Mouse (Mus musculus) granulocyte monocyte progenitor cell, adult 5-6 weeks (primary cell): ENCODE measurements around the gene Exosc6. TPM values are rescaled to one million over a fixed set of nuclear protein-coding genes. Genes with fewer than 3 reads are reported as not detected.
"Not testable (repeated sequence)": the region's sequence is repeated elsewhere in the genome, so short reads cannot be mapped to it uniquely, and the experiment has no call there.

Experiments used
- ATAC-seq: replicated peaks from 2 replicates; pipeline ENCODE4 v1.8.0; 2016; ENCODE audit warnings: mild to moderate bottlenecking, moderate TSS enrichment, inconsistent platforms; ENCODE audit not compliant: poor library complexity, severe bottlenecking
- total RNA-seq, 2 experiments: library from RNA; stranded (forward) in 1 of 2; stranded (reverse) in 1 of 2; fragments of 200-712, 200-1000 nt in 1 of 2; fragments of >200 nt in 1 of 2; fragmentation: Nextera tagmentation in 1 of 2; gene quantifications; 2 replicates each; pipeline ENCODE4 v1.2.3; 2014 to 2017

The Exosc6 gene
- 11.5 and 12.5 TPM in 2 replicates for total RNA-seq (2014; fragmentation: Nextera tagmentation)
- 31.8 and 32.7 TPM in 2 replicates for total RNA-seq (2017)

- peak; percentile 94 for ATAC-seq
Observed at GRCm38 (mm10) chr8:111056158-111056663, at the start of gene Exosc6. TSS of gene Exosc6 (plus strand) at chr8:111056339.

GRCm38 (mm10) chr8:111010230-111010991 is 45.7 kb upstream of the Exosc6 start:
- not testable (repeated sequence) for ATAC-seq

DNA sequence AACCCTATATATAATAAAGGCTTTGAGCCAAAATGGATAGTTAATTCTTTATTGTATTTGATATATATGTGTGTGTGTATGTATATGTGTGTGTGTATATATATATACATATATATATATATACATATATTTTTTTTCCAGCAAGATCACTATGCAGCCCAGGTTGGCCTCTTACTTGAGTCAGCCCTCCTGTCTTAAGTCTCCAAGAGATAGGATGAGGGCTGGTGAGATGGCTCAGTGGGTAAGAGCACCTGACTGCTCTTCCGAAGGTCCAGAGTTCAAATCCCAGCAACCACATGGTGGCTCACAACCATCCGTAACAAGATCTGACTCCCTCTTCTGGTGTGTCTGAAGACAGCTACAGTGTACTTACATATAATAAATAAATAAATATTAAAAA is 29.5 kb upstream of the Exosc6 start:
- not testable (repeated sequence) for ATAC-seq

DNA sequence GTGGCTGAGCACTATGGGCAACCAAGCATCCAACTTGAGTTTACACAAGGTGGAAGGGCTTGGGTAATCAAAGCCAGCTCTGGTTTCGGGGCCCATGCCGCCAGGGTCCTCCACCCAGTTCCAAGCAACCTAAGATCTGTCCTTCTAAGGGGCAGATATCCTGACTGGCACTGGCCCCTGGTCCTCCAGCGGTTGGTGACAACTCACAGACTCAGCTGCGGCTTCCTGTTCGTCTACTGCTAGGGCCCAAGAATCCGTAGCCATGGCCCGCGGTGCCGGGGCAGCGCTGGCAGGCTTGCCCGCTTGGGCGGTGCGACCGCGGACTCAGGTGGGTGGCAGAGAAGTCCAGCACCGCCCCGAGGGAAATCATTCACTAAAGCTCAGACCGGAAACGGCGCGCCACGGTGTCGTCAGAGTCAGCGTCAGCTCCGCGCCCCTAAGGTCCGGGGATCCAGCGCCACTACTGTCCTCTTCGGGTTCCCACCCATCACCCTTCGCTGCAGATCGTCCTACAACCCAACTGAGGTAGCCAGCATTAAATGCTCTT is 28.7 kb upstream of the Exosc6 start:
- ATAC-seq: peak; percentile 96

- ATAC-seq: peak; percentile 10; the same call in 1 of the 2 replicates
Observed at GRCm38 (mm10) chr8:111029589-111029988, 26.6 kb upstream of the Exosc6 start.

DNA sequence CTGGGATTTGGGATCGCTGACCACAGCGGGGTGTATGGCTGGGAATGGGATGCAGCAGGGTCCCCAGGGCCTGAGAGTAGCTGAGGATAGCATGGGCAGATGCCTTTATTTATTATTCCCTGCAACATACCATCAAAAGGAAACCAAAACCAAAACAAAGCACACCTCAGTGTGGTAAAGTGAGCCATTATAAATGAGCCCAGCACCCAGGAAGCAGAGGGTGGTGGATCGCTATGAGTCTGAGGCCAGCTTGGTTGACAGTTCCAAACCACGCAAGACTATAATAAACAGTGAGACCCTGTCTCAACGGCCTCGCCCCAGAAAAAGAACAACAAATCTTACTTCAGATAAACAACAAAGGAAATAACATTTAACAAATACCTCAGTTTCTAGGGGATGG is 26.1 kb upstream of the Exosc6 start:
- no peak for ATAC-seq

- no peak for ATAC-seq
Observed at GRCm38 (mm10) chr8:111031572-111031971, 24.6 kb upstream of the Exosc6 start, which contains the start of gene Ddx19b. TSS of gene Ddx19b (minus strand) at chr8:111031751.

- no peak for ATAC-seq
Observed at GRCm38 (mm10) chr8:111032916-111033315, 23.2 kb upstream of the Exosc6 start, which contains the start of gene Aars. TSS of gene Aars (plus strand) at chr8:111033144.

DNA sequence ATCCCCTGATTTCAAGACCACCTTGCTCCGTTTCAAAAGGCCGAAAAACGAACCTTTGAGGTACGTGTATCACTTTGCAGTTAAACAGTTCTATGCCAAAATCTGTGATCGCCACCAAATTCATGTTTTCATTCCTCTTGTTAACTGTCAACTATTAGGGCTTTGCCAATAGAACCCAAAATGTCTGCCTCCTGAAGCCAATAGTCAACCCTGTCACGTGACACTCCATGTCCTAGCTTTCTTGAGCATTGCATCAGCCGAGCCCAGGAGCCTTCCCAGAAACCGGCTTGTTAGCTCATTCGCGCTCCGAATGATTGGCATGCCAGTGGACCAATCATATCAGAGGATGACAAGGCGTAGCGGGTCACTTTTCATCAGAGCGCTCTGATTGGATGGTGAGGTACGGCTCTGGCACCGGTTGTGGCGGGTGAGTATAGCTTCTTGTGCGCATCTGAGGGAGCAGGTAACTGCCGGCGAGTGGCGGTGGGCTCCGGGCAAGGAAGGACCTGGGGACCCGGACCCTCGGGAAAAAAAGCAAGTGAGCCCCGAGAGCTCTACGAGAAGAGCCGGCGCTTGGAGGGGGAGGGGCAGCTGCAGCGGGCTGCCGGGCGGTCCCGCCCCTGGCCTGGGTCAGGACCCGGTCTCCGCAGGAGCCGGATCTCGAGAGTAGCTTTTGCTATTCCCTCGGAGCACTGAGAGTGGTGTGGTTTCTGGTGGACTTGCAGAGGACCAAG is 22.5 kb upstream of the Exosc6 start:
- peak; percentile 98 for ATAC-seq

DNA sequence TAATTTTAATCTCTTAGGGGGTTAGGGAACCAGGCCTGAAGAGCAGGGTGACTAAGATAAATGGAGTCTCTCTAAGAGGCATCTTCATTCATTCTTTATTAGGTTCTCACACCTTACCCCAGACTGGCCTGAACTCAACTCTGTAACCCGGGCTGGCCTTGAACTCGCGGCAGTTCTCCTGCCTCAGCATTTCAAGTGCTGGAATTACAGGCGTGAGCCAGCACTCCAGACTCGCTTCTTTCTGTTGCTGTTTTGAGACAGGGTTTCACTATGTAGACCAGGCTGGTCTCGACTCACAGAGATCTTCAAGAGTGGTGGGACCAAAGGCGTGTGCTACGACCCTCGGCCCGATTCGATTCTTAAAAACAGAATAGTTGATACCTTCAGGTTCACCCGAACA is 21.9 kb upstream of the Exosc6 start:
- ATAC-seq: no peak

DNA sequence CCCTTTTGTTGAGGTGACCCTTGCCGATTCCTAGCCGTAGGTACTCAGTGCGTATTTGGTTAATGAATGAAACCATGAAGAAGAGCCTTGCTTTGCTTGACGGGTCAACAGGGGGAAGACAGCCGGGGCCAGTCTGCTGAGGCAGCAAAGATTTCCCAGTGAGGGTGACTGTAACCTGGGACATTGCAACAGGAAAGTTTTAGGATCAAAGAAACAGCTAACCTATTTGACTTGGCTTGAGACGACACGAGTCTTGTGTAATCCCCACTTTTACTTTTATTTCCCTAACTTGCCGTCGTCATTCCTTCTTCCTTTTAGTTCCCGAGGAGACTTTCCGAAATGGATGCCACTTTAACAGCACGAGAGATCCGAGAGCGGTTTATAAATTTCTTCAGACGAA is 19.5 kb upstream of the Exosc6 start:
- no peak for ATAC-seq

DNA sequence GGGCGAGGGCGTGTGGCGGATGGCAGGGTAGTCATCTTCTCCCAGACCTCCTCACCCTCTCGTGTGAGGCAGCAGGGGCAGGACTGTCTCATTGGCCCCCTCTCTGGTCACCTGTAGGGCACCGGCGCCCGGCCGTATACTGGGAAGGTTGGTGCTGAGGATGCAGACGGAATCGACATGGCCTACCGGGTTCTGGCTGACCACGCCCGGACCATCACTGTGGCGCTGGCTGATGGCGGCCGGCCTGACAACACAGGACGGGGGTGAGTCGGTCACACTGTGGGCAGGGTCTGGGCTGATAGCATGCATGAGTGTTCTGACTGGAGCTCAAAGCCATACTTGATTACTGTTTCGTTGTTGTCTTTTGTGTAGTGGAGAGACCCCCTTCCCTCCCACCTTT is 13.6 kb upstream of the Exosc6 start:
- no peak for ATAC-seq

GRCm38 (mm10) chr8:111044003-111044734 is 12.0 kb upstream of the Exosc6 start:
- peak; percentile 63 for ATAC-seq

DNA sequence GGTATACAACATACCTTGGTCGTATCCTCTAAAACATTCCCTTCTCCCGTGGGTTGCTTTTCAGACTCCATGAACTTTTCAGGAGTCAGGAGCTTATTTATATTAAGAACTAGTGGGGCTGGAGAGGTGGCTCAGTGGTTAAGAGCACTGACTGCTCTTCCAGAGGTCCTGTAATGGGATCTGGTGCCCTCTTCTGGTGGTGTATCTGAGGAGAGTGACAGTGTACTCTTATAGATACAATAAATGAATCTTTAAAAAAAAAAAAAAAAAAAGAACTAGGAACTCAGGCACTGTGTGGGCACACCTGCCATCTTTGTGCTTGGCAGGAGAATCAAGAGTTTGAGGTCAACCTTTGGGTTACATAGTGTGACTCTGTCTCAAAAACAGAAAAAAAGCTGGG is 7.4 kb upstream of the Exosc6 start:
- ATAC-seq: no peak; the same call in 1 of the 2 replicates

GRCm38 (mm10) chr8:111049106-111049505 is 7.0 kb upstream of the Exosc6 start:
- no peak for ATAC-seq

- no peak for ATAC-seq
Observed at GRCm38 (mm10) chr8:111053827-111054518, 2.2 kb upstream of the Exosc6 start.

GRCm38 (mm10) chr8:111055031-111055634 is 1.0 kb upstream of the Exosc6 start:
- ATAC-seq: no peak

DNA sequence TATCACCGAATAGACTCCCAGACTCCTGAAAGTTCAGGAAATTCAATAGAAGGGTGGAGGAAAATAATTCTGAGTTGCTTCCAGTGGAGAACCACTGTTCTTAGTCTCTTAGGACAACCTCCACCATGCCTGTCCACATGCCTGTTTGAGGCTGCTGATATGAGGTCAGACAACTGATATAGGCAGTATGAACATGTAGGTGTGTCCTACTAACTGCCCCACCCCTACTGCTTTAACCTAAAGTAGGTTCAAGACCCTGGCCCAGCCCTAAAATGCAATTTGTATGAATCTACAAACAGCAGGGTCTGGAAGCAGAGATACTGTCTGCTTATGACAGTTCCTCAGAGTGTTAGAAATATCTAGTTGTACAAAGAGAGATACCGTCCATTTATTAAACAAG is 478 bp upstream of the Exosc6 start:
- no peak for ATAC-seq

DNA sequence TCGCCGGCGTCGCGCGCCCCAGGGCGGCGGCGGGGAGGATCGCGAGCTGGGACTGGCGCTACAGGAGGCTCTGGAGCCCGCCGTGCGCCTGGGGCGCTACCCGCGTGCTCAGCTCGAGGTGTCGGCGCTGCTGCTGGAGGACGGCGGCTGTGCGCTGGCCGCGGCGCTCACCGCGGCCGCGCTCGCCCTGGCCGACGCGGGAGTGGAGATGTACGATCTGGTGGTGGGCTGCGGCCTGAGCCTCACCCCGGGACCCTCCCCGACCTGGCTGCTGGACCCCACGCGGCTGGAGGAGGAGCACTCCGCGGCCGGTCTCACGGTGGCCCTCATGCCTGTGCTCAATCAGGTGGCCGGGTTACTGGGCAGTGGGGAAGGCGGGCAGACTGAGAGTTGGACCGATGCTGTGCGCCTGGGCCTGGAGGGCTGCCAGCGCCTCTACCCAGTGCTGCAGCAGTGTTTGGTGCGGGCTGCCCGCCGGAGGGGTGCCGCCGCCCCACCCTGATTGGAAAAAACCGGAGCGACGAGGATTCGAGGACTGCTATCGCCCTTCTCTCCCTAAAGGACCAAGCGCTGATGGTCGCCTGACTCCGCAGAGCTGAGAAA is 653 bp downstream of the Exosc6 start:
- peak; percentile 10 for ATAC-seq
